Mouse (Mus musculus): ENCODE results near the gene Pigu. TPM values are rescaled to one million over a fixed set of nuclear protein-coding genes. Genes with fewer than 3 reads are reported as not detected.

Pigu gene
- total and polyA plus RNA-seq, 3 experiments, result 30.1 to 59.0 TPM; not detected in 1

GRCm38 (mm10) chr2:155386534-155386899, 29.3 kb upstream of the Pigu start:
- no peak overlapping the region for H3K9ac ChIP-seq (ENCODE audit: control insufficient read depth, low read depth, low read length, poor library complexity, severe bottlenecking)
- no peaks in the 10 kb centered on the region for H3K79me2 ChIP-seq (ENCODE audit: control insufficient read depth, insufficient read depth, low read length, poor library complexity)
- H3K27me3 ChIP-seq (ENCODE audit: control insufficient read depth in 1 of 2, insufficient read depth in 2 of 2, low read length in 2 of 2), result no peaks in the 10 kb centered on the region
- TF ChIP-seq ZKSCAN1 (IDR thresholded peaks at IDR 0.05; ENCODE audit: low read depth, low read length) (no peak), ZMIZ1 (IDR thresholded peaks at IDR 0.05; ENCODE audit: low read depth, low read length) (no peak), MXI1 (IDR thresholded peaks at IDR 0.05; ENCODE audit: low read depth, low read length) (no peak)
- no peak overlapping the region for H3K4me3 ChIP-seq (ENCODE audit: control insufficient read depth in 1 of 2, insufficient read depth in 1 of 2, low read depth in 2 of 2, low read length in 2 of 2)
- no peak for DNase-seq (ENCODE audit: low read depth, low spot score)
- H3K9me3 ChIP-seq (replicated peaks; ENCODE audit: insufficient read depth, low read length), result no peaks in the 10 kb centered on the region
- H3K27ac ChIP-seq (ENCODE audit: control insufficient read depth, low read depth, low read length), result no peak overlapping the region
- peaks cover 0 to 7% of the 10 kb centered on the region in 2 experiments; a peak in 2 of 4 replicates for H3K4me1 ChIP-seq (ENCODE audit: control insufficient read depth in 1 of 2, insufficient read depth in 2 of 2, low read length in 2 of 2)
- peaks cover 2 to 4% of the 10 kb centered on the region in 2 experiments; a peak in 3 of 4 replicates for H3K36me3 ChIP-seq (ENCODE audit: control insufficient read depth in 1 of 2, insufficient read depth in 2 of 2, low read length in 2 of 2)

- H3K9ac ChIP-seq (ENCODE audit: control insufficient read depth, low read depth, low read length, poor library complexity, severe bottlenecking), result no peak overlapping the region
- no peaks in the 10 kb centered on the region for H3K79me2 ChIP-seq (ENCODE audit: control insufficient read depth, insufficient read depth, low read length, poor library complexity)
- H3K36me3 ChIP-seq (ENCODE audit: control insufficient read depth in 1 of 2, insufficient read depth in 2 of 2, low read length in 2 of 2), result peaks cover 0 to 4% of the 10 kb centered on the region in 2 experiments; a peak in 2 of 4 replicates
- H3K27ac ChIP-seq (ENCODE audit: control insufficient read depth, low read depth, low read length), result no peak overlapping the region
- no peak overlapping the region for H3K4me3 ChIP-seq (ENCODE audit: control insufficient read depth in 1 of 2, insufficient read depth in 1 of 2, low read depth in 2 of 2, low read length in 2 of 2)
- no peak for TF ChIP-seq NELFE (IDR thresholded peaks at IDR 0.05; ENCODE audit: low read depth, low read length)
- no peak for TF ChIP-seq NRF1 (IDR thresholded peaks at IDR 0.05; ENCODE audit: insufficient read depth, low read depth, low read length, poor library complexity, severe bottlenecking)
- no peak for TF ChIP-seq BHLHE40 (IDR thresholded peaks at IDR 0.05; ENCODE audit: borderline replicate concordance, low read depth, low read length)
- TF ChIP-seq CHD2 (IDR thresholded peaks at IDR 0.05; ENCODE audit: low read length), result no peak
- no peak for TF ChIP-seq SMC3 (IDR thresholded peaks at IDR 0.05; ENCODE audit: low read depth, low read length)
- no peak for TF ChIP-seq POLR2A (IDR thresholded peaks at IDR 0.05; ENCODE audit: control insufficient read depth in 1 of 2, insufficient read depth in 1 of 2, low read depth in 1 of 2, low read length in 2 of 2, poor library complexity in 1 of 2)
- no peak for TF ChIP-seq USF2 (IDR thresholded peaks at IDR 0.05; ENCODE audit: borderline replicate concordance in 1 of 2, insufficient read depth in 1 of 2, low read depth in 1 of 2, low read length in 2 of 2)
- TF ChIP-seq KAT2A (conservative IDR thresholded peaks at IDR 0.05; ENCODE audit: low read depth, low read length), result no peak
- TF ChIP-seq MAZ (IDR thresholded peaks at IDR 0.05; ENCODE audit: low read depth, low read length), result no peak
- no peak for TF ChIP-seq MAFK (IDR thresholded peaks at IDR 0.05; ENCODE audit: borderline replicate concordance, low read depth, low read length)
- no peak for TF ChIP-seq TAL1 (IDR thresholded peaks at IDR 0.05; ENCODE audit: low read length)
- TF ChIP-seq ZC3H11A (IDR thresholded peaks at IDR 0.05; ENCODE audit: low read depth, low read length), result no peak
- TF ChIP-seq USF1 (IDR thresholded peaks at IDR 0.05; ENCODE audit: low read depth, low read length), result no peak
- H3K9me3 ChIP-seq (replicated peaks; ENCODE audit: insufficient read depth, low read length), result no peaks in the 10 kb centered on the region
- H3K27me3 ChIP-seq (ENCODE audit: control insufficient read depth in 1 of 2, insufficient read depth in 2 of 2, low read length in 2 of 2), result no peaks in the 10 kb centered on the region
- H3K4me1 ChIP-seq (ENCODE audit: control insufficient read depth in 1 of 2, insufficient read depth in 2 of 2, low read length in 2 of 2), result peaks cover 0 to 7% of the 10 kb centered on the region in 2 experiments; a peak in 2 of 4 replicates
- no peak for DNase-seq (ENCODE audit: low read depth, low spot score)
These were observed 28.7 kb upstream of the Pigu start for GRCm38 (mm10) chr2:155385731-155386533.

Data from MEL (cell line).